Mouse (Mus musculus) lung, postnatal 14 days (tissue): ENCODE measurements around the gene Anapc15-ps.

Experiments used
- DNase-seq: peaks from one replicate; pipeline ENCODE4 v3.0.0; 2021

Gene Anapc15-ps

DNA sequence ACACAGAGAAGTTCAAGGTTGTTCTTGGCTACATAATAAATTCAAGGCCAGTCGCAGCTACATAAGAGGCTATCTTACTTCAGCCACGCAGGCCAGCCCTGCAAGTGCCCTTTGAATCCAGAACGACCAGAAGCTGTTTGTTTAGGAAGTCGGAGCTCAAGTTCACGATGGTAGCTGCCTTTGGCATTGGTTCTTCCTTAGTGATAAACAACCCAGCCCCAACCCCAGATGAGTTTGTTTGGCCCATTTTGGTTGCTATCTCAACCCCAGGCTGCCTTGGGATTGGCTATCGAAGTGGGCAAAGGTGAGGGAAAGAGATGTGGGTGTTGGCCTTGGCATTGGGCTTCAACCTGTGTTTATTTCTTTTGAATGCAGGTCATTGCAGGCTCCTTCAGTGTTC, 48.0 kb downstream of the Anapc15-ps start:
- DNase-seq, result no peak

GRCm38 (mm10) chr10:95624007-95624406, 49.2 kb downstream of the Anapc15-ps start:
- DNase-seq, result no peak

DNA sequence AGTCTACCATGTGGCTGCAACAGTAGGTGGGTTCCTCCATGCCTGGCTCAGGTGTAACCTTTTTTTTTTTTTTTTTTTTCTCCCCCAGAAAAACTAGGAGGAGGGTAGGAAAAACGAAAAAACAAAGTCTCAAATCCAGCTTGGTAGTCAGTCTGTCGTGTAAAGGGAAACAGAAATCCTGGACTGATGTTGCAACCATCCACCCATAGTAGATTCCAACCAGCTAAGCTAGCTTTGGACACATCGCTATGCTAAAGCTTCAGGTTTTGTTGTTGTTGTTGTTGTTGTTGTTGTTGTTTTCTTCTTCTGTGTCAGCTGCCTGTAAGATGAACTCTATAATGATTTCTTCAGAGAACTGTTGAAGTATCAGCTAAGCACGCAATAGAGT, 49.7 kb downstream of the Anapc15-ps start:
- DNase-seq, result no peak
